Mouse (Mus musculus): Measurements from ENCODE around the gene Olfr20.
"Not testable (repeated sequence)": the region's sequence is repeated elsewhere in the genome, so short reads cannot be mapped to it uniquely, and the experiment has no call there.

The Olfr20 gene

DNA sequence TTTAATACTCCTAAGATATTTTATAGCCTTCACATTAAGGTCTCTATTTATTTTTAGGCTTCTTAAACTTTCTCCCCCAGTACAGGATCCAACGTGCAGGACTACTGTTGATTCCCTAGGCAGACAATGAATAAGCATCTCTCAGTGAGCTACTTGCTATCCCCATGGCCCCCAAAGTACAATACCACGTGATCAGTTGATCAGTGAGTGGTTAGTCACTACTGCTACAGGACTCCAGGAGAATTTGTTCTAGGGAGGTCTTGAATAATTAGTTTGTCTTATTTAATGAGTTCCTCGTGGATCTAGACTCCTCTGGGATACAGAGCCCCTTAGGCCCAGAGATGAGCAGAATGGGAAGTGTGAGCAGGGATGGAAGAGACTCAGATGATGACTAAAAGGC, at the start of gene Olfr20:
Olfr20 (plus strand) TSS at position 301 of the 400 bp plus-strand sequence.
- DNase-seq = no peak

- DNase-seq = no peak
Observed at GRCm38 (mm10) chr11:73303123-73303522, 47.5 kb upstream of the Olfr20 start.

GRCm38 (mm10) chr11:73315961-73316360, 34.6 kb upstream of the Olfr20 start:
- DNase-seq = no peak

- not testable (repeated sequence) for DNase-seq
Observed at GRCm38 (mm10) chr11:73318581-73318980, 32.0 kb upstream of the Olfr20 start.

- not testable (repeated sequence) for DNase-seq
Observed at GRCm38 (mm10) chr11:73321064-73321463, 29.5 kb upstream of the Olfr20 start.

GRCm38 (mm10) chr11:73323906-73324830, 26.4 kb upstream of the Olfr20 start:
- DNase-seq = no peak

DNA sequence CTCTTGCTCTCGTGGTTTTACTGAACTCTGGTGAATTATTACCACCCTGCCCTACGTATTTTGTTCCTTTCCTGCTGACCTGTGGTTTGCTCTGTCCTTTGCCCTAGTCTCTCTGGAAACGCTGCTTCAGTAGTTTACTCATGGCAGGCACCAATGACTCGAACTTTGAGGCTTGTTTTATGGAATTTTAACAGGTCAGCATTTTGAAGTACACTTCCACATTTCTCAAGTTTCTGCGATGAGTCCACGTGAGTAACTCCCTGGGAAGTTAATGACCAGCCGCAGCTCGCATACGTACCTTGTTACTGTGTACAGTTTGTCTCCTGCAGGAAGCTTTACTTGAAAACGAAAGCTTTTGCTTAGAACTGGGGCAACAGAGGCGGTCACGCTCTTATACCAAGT, 24.1 kb upstream of the Olfr20 start:
- DNase-seq = no peak

- no peak for DNase-seq
Observed at GRCm38 (mm10) chr11:73327361-73327760, 23.2 kb upstream of the Olfr20 start.

DNA sequence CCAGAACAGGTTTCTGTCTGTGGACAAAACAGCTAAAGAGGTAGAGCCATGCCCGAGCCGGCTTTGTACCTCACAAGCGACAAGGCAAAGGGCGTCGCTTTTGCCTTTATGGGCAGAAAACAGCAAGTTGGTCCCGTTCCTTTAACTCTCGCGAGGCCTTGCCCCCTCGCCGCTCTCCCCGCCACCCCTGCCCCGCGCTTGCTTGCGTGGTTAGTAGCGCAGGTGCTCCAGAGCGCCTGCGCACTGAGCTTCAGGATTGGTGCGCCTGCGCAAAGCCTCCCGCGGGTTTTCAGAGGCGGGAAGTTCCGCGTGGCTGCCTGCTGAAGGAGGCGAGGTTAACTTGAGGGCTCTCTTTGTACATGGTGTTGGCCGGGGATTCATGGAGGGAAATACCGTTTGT, 21.1 kb upstream of the Olfr20 start, which contains the start of the genes Aspa, Gm49340 and Spata22:
Aspa (minus strand) TSS at position 155 of the 400 bp plus-strand sequence.
Gm49340 (plus strand) TSS at position 300 of the 400 bp plus-strand sequence.
Spata22 (plus strand) TSS at position 300 of the 400 bp plus-strand sequence.
- DNase-seq = no peak

DNA sequence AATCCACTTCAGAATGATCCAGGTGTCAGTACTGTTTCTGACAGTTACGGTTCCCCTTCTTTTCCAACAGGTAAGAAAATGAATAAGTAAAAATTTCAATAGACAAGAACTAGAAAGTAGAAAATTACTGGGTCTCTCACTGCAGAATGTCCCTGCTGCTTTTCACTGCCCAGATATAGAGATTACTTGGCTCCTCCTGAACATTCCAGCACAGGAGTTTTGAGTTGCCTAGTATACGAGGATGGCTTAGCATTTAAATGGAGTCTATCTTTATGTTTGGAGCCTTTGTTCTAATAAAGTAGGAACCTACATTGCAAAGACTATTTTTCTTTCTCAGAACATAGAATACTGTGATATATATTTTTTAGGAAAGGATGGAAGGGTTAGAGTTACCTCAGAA, 17.2 kb upstream of the Olfr20 start:
- no peak for DNase-seq

GRCm38 (mm10) chr11:73336919-73337318, 13.7 kb upstream of the Olfr20 start:
- no peak for DNase-seq

- DNase-seq = no peak
Observed at GRCm38 (mm10) chr11:73370946-73371345, 20.4 kb downstream of the Olfr20 start, which contains the start of gene Olfr376. Gene Olfr376 (plus strand): TSS chr11:73371246.

GRCm38 (mm10) chr11:73395374-73395773, 44.8 kb downstream of the Olfr20 start:
- DNase-seq = no peak

- no peak for DNase-seq
Observed at GRCm38 (mm10) chr11:73399514-73399913, 48.9 kb downstream of the Olfr20 start, which contains the start of gene Olfr1. Gene Olfr1 (minus strand): TSS chr11:73399614.
